Mouse (Mus musculus) heart, embryonic 13.5 days (tissue): ENCODE measurements around the gene Slc7a14. TPM values are rescaled to one million over a fixed set of nuclear protein-coding genes. Genes with fewer than 3 reads are reported as not detected.

Experiments
- ATAC-seq: fragments of 200-750 bp; cut with Nextera tagmentation; 2 replicates; pipeline ENCODE4 v1.8.0; 2017; ENCODE audit warnings: moderate TSS enrichment; ENCODE audit not compliant: insufficient number of reproducible peaks, low FRiP score, low TSS enrichment; ENCODE audit errors: extremely low read depth
- H3K27ac ChIP-seq: fragments of 300-500 bp; sonication (generic); replicated peaks from 2 replicates; pipeline ENCODE4 v1.5.1; 2015; ENCODE audit warnings: moderate library complexity, mild to moderate bottlenecking, inconsistent platforms
- H3K27me3 ChIP-seq: fragments of 300-500 bp; sonication (generic); replicated peaks from 2 replicates; pipeline ENCODE4 v1.6.1; 2015; ENCODE audit warnings: mild to moderate bottlenecking, inconsistent platforms
- H3K36me3 ChIP-seq: fragments of 300-500 bp; sonication (generic); 2 replicates; pipeline ENCODE4 v1.6.1; 2015; ENCODE audit warnings: mild to moderate bottlenecking, inconsistent platforms
- H3K4me1 ChIP-seq: fragments of 300-500 bp; sonication (generic); 2 replicates; pipeline ENCODE4 v1.6.1; 2015; ENCODE audit warnings: inconsistent platforms
- H3K4me2 ChIP-seq: fragments of 300-500 bp; sonication (generic); 2 replicates; pipeline ENCODE4 v1.6.1; 2015; ENCODE audit warnings: inconsistent platforms, mild to moderate bottlenecking, moderate library complexity
- H3K4me3 ChIP-seq: fragments of 300-500 bp; sonication (generic); 2 replicates; pipeline ENCODE4 v1.5.1; 2015; ENCODE audit warnings: moderate library complexity, mild to moderate bottlenecking, inconsistent platforms
- H3K9ac ChIP-seq: fragments of 300-500 bp; sonication (generic); 2 replicates; pipeline ENCODE4 v1.6.1; 2015; ENCODE audit warnings: inconsistent platforms, mild to moderate bottlenecking, moderate library complexity
- H3K9me3 ChIP-seq: fragments of 300-500 bp; sonication (generic); 2 replicates; pipeline ENCODE4 v1.6.1; 2016; ENCODE audit warnings: inconsistent platforms
- WGBS: fragments of 180-500 bp; shearing (Covaris S2); methylation state at CpG from one replicate; pipeline ENCODE4 v1.1.7; 2015; ENCODE audit warnings: mixed read lengths; 5-methylcytosine and 5-hydroxymethylcytosine counted together
- polyA plus RNA-seq: library from polyadenylated mRNA; unstranded; fragments of >200 nt; fragmentation: Nextera tagmentation; extraction: Ambion mirVana; gene quantifications from 2 replicates; pipeline ENCODE4 v1.2.1, GENCODE M21; 2015

Slc7a14 gene
- polyA plus RNA-seq, 1 experiment from 2014 or later = 0.52 TPM

GRCm38 (mm10) chr3:31157776-31158175, 152.4 kb downstream of the Slc7a14 start:
- 59% methylated on average over 15 of the region's 15 CpGs for WGBS
- Histone ChIP-seq H3K36me3 (no peaks in the 10 kb centered on the region), H3K4me1 (no peaks in the 10 kb centered on the region), H3K9me3 (no peaks in the 10 kb centered on the region), H3K4me2 (no peak overlapping the region), H3K4me3 (no peak overlapping the region), H3K9ac (no peak overlapping the region), H3K27ac (no peak overlapping the region), H3K27me3 (no peaks in the 10 kb centered on the region)
- ATAC-seq = no peak

GRCm38 (mm10) chr3:31156126-31156525, 154.1 kb downstream of the Slc7a14 start:
- no peak for ATAC-seq
- no peak overlapping the region for H3K4me3 ChIP-seq
- H3K4me1 ChIP-seq = no peaks in the 10 kb centered on the region
- H3K27me3 ChIP-seq = peaks cover 5% of the 10 kb centered on the region
- H3K9me3 ChIP-seq = no peaks in the 10 kb centered on the region
- H3K4me2 ChIP-seq = no peak overlapping the region
- H3K9ac ChIP-seq = no peak overlapping the region
- no peaks in the 10 kb centered on the region for H3K36me3 ChIP-seq
- WGBS = 52% methylated on average over 3 of the region's 3 CpGs
- no peak overlapping the region for H3K27ac ChIP-seq

Other genes starting within 250 kb of the Slc7a14 start
- gene Skil, start 215.3 kb downstream of the Slc7a14 start, polyA plus RNA-seq = 14.7 and 16.3 TPM in 2 replicates
- 4.8 and 7.3 TPM in 2 replicates for gene Cldn11, start 160.5 kb downstream of the Slc7a14 start, polyA plus RNA-seq